Mouse (Mus musculus) c-Kit-positive CD71-negative TER-119-negative erythroid progenitor cells, embryonic 14.5 days (primary cell): ENCODE data around the gene Gsdme.

ENCODE experiments used
- DNase-seq: peaks from one replicate; pipeline ENCODE4 v3.0.0-alpha.2; 2013; ENCODE audit warnings: low read depth

Gsdme gene

GRCm38 (mm10) chr6:50187955-50188354 is 75.7 kb downstream of the Gsdme start:
- no peak for DNase-seq

GRCm38 (mm10) chr6:50180189-50180588 is 83.5 kb downstream of the Gsdme start:
- DNase-seq, result no peak

DNA sequence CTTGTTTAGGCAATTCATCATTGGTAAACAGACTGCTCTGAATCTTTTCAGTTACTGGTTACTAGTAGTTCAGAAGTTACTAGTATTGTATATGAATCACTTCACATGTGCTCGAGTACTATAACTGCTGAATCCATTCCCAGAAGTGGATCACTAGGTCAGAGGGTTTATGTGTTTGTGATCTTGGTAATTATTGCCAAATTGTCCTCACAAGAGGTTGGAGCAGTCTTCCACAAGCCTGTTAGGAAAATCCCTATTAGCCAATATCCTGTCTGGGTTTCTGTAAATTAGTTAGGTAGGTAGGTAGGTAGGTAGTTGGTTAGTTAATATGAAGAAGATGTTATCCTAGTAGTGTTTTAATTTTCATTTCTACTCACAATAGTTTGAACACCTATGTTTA is 87.9 kb downstream of the Gsdme start:
- no peak for DNase-seq

DNA sequence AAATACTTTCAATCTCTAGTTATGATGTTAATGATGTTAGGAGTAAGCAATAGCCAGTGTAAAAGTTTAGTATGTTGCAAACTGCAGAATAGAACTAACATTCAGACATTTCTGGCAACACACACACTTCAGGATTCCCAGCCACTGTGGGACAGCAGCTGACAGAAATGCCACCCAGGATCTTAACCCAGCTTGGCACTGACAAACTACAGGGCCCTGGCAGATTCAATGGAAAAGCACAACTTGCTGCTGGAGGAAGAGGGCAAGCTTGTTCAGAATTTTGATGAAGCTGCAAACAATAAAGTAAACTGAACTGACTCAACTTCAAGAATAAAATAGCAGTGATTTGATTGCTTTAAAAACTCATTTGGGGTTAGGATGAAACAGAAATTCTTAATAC is 93.9 kb downstream of the Gsdme start:
- DNase-seq, result no peak

DNA sequence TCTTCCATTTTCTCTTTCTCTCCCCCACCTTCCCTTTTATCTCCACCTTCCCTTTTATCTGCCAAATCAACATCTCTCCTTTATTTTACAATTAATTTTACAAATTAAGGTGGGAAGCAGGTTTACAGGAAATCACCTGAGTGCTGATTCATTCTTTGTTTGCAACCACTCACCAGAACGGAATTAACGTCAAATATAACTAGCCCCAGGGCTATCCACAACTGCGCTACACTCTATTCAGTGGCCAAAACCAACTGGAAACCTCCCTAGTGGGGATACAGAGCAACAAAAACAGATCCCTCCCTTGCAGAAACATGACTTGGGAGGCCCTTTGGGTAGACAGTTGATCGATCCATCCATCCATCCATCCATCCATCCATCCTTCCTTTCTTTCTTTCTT is 94.8 kb downstream of the Gsdme start:
- no peak for DNase-seq

DNA sequence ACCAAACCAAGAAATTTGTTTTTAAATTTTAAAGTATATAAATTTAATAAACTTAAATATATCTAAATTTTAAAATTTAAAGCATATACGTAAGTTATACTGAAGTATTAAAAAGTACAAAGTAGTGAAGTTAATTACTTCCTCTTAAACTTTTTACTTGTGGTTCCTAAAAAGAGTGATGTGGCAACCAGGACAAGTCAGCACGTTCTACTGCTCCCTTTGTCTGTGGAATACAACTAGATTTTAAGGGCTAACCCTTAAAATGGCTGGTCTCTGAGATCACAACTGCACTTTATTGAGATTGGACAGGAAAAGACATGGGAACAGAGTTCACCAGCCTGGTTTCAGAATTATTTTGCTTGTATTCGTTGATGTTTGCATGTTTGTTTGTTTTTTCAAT is 100.6 kb downstream of the Gsdme start:
- peak; percentile 19 for DNase-seq

DNA sequence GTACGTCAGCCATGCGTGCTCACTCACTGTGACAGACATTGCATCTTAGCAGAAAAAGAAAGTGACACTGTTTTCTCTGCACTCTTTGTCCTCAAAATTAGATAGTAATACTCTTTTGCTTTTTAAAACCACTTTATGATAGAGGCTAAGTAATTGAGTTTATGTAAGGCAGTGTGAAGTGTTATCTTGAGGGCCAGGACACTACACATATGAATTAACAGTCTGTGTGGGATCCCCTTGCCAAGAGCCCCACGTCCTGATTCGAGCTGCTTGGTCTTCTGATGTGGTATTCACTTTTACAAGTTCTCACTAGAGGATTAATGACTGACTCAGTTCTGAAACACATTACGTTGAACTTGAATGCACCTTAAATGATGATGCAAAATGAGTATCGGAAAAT is 103.8 kb downstream of the Gsdme start:
- DNase-seq, result no peak

- DNase-seq, result no peak
These were observed 114.3 kb downstream of the Gsdme start for GRCm38 (mm10) chr6:50149378-50149777.

- no peak for DNase-seq
These were observed 117.5 kb downstream of the Gsdme start for GRCm38 (mm10) chr6:50146158-50146557.

GRCm38 (mm10) chr6:50139526-50139925 is 124.1 kb downstream of the Gsdme start:
- DNase-seq, result no peak
